Mouse (Mus musculus) heart, adult 11 months (tissue): ENCODE measurements around the gene Fam189a1.

Experiments
- DNase-seq: peaks from one replicate; pipeline ENCODE4 v3.0.0; 2022

Fam189a1 gene

DNA sequence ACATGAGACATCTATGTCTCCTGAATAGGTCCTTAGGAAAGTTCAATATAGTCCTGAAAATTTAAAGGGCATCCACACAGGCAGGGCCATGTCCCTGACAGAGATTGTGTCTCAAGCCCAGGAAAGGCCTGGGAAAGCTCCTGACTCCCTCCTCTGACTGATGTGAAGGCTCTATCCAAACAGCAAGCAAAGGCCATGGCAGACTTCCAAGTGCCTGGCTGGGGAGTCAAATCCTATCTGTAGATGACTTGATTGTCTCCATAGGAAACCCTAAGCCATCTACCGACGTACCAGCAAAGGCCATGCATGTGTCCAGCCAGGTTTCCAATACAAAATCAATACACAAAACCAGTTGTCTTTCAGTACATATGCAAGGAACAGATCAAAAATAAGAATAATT, 54.7 kb downstream of the Fam189a1 start:
- no peak for DNase-seq

DNA sequence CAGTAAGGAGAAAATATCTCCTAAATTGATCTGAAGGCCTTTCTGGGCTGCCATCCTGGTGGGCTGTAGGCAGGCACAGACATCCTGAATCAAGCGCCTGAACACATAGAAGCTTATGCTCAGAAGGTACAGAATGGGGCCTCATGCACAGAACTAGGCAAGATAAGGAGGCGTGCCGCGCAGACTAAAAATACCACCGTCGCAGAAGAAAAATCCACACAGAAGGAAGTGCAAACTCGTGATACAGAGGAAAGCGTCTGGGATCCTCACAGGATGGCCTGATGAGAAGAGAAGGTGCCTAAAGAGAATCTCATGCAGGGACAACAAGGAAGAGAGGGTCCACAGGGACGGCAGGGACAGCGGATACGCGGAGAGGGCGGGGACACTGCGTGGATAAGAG, 58.7 kb downstream of the Fam189a1 start:
- DNase-seq, result no peak

DNA sequence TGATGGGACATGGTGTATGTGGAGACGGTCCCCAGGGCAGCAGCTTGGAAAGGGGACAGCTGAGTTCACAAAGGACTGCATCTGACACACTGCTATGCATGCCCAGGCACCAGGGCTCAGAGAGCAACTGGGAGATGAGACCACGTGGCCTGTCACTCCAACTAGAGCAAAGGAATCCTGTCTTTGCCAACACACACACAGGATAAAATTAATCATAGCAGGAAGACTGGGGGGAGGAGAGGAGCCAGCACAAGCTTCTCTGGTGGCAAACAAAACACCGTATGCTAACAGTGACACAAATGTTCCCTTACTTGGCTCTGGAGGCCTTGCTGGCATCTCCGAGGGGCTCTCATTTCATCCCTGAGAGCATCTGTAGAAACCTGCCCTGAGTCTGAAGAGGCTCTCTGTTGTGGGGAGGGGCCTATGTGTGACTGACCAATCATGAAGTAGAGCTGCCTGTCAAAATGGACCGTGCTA, 60.7 kb downstream of the Fam189a1 start:
- DNase-seq, result peak; percentile 88

DNA sequence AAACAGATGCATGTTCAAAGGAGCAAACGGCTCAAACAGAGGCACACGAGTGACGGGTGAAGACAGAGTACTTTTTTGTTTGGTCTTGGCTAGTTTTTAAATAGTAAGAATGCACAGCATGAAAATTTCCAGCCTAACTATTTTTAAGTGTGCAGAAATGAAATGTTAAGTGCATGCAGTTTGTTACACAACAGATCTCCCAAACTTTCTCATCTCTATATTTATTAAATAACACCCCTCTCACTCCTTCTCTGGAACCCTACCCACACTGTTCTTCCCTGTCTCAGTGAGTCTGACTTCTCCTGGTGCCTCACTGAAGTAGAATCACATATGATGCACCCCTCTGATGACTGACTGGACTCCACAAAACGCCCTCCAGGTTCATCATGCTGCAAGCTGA, 63.1 kb downstream of the Fam189a1 start:
- no peak for DNase-seq

DNA sequence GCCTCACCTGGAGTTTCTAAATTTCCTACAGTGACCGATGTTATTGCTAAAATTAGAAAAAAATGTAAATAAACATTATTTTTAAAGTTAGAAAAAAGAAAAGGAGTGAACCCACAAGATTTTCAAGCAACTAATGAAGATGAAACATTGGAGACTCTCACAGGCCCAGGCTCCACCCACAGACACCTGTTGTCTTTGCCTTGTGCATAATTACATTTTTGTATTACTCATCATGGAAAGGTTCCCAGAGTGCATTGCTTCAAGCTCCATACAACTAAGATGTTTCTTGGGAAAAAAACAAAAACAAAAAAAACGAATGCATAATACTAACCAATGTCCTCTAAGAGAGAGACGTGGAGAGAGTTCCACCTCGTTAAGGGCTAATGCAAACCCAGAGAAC, 64.9 kb downstream of the Fam189a1 start:
- no peak for DNase-seq

DNA sequence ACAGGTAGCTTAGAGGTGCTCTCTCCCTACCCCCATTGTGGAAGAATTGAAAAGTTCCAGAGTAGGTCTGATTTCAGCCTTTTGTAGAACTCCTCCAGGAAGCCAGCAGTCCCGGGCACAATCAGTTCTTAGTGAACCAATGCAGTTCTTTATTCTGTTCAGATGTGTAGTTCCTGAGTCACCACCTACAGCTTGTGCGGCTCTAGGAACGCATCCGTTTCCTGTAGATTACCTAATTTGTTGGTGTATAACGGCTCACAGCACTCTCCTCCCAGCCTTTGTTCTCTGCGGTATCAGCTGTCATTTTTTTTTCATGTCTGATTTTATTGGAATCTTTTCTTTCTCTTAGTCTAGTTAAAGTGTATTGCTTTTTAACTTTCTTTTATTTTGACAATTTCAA, 70.4 kb downstream of the Fam189a1 start:
- DNase-seq, result no peak

DNA sequence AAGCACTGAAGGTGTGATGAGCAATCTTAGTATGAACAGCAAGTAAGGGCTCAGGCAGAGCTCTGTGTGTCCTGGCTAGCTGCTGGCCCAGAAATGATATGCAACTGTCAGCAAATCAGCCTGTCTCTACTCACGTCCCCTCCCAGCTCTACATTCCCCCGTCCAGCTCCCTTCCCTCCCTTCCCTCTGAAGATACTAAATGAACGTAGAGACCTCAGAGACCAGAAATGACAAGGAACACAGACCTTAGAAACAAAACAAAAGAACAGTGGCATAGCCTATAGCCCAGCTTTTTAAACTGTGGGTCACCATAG, 73.6 kb downstream of the Fam189a1 start:
- peak; percentile 51 for DNase-seq

DNA sequence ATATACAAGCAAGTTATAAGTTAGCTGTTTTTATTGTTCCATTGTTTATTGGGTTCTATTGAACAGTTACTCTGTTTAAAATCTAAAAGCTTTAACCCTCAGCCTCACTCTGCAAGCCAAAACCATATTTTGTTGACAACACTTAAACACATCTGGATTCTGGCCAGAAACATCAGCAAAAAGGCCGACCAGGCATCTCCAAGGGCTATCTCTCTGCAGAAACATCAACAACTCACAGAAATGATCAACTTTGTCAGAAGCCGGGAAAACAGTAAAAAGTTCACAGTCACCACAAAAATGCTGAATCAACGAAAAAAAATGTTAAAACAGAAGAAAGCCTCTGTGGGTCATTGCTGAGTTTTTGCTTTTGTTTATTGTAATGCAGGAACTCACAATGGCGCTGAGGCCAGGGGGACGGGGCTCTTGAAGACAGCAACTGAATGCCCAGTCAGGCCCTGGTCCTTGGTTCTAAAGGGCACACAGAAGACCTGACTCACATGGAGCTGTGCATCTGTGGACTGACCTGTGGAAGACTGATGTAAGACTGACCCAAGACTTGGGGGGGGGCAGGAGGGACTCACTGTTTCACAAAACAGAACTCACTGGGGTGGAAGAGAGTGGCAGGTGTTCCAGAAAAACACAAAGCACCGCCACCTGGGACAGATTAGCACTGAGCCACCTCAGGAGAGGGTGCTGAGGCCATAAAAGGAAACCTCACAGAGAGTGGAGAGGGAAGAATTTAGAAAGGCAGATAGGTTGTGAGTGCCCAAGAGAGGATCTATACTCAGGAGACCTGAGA, 74.2 kb downstream of the Fam189a1 start:
- peak; percentile 44 for DNase-seq

DNA sequence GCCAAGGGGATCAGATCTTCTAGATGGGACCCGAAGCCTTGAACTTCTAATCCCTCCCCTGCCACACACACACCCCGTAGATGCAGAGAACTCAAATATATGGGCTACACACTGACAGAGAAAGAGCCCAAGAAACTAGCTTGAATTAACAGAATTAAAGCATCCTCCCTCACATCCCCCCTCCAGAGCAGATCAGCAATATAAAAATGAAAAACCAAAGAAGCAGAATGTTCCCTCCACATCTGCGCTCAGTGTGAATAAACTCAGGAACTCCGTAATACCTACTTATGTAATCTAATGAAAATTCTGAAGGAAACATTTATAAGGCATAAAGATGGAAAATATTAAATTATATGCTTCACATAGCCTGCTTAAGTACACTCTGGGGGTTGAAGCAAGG, 80.2 kb downstream of the Fam189a1 start:
- no peak for DNase-seq

DNA sequence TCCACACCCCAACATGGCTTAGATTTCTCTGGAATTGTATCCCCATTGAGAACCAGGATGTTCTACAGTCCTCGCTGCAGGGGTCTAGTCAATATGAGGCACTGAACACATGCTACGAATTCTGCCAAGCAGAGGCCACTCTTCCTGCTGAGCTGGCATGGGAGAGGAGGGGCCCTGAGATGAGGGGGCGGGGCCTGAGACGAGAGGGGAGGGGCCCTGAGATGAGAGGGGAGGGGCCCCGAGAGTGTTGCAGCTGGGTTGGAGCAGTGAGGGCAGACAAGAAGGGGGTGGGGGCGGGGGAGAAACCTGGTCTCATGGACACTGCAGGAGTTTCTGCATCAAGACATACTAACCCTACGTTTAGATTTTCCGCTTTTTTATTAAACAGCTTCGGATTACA, 82.2 kb downstream of the Fam189a1 start:
- DNase-seq, result peak; percentile 33

DNA sequence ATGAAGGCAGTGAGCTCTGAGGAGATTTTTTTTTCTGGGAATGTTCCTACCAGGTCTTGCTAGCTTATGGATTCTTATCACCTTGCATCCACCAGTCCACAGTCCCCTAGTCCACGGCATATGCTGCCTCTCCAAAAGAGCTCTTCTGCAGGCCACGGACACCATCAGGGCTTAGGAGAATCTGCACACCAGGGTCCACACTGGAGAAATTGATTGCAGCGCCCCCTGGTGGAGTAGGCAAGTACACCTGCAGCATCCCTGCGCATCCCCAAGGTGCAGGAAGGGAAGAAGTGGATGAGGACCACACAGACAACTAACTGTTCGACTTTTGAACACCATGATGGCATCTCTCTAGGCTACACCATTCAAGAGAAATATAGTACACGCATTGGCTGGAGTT, 82.8 kb downstream of the Fam189a1 start:
- DNase-seq, result no peak

DNA sequence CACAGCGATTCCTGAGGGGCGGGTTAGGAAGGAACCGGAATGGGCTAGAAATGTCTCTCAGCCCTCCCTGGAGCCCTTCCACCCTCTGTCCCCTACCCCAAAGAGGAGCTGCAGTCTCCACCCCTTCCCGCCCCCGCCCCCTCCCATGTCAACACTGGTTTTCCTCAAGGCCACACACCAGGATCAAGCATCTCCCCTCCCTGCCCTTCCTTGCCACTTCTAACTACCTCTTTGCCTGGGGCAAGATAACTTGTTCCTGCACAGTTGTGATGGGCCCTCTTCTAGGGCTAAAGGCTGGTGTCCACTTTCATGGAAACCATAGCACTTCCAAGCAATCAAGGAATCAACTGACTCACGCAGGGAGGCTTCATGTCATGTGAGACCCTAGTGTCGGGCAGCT, 90.2 kb downstream of the Fam189a1 start:
- peak; percentile 46 for DNase-seq

DNA sequence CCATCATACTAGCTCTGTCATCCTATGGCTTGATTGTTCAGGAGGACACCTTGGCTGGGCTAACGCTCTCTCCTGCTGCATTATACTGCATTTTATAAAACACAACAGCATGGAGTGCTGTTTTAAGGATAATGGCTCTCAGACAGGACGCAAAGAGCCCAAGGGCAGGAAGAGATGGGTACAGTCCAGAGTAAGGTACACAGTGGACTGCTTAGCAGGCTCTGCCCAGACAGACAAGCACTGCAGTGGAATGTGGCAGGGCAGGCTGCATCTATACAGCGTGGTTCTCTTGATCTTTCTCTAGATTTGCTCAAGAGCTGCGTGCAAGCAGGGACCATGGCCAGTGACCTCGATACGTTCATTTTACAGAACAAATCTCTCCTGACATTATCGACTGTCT, 90.9 kb downstream of the Fam189a1 start:
- DNase-seq, result peak; percentile 34

DNA sequence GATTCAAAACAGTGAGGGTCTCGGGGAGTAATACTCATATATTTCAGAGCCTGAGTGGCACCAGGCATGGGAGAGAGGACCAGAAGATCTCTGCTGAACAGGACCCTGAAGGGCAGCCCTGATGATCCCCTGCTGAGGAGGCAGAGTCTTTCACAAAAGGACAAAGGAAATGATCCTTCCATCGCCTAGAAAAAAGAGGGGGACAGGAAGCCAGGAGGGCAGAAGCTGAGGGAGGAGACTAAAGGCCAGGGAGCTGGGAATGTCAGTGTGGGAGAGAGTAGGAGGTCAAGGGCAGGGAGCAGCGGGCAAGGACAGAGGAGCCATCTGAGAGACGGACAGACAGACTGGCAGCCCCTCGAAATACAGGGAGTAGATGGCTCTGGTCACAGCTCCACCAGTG, 91.7 kb downstream of the Fam189a1 start:
- no peak for DNase-seq

DNA sequence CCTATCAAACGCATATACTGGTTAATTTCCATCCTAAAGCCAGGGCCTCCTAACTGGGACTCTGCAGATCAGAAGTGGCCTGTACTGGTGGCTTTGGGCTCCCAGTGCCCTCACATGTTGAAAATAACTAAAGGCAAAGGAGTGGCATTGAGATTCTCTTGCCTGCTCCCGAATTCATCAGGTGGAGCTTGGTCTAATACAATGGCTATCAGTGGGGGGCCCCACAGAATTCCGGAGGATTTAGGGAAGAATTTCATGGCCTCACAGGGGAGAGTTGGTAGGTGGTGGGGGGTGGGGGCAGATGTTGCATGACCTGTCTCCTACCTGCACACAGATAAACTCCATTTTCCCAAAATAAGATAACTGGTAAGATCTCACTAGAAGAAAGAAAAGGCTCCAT, 92.3 kb downstream of the Fam189a1 start:
- DNase-seq, result no peak

DNA sequence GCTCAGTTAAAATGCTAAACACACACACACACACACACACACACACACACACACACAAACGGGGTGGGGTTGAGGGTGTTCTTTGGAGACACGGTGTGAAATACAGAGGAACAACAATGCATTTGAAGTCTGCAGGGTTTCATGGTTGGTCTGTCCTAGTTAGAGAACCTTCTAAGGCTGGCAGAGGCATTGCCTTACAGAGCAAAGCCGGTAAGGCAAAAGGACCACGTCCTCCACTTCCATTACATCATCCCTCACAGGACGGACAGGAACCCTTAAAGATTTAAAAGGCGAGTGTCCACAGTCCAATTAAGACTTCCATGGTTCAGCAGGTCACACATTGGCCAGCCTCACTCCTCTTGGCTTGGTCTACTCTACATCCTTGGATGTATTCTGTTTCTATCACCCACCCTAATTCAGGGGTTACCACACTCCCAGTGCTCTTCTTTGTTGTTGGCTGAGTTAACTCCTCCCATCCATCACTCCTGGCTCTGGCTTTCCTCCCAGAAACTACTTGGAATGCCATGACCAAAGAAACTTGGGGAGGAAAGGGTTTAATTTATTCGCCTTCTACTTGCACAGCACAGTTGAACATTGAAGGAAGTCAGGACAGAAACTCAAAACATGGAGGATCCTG, 96.1 kb downstream of the Fam189a1 start:
- no peak for DNase-seq

DNA sequence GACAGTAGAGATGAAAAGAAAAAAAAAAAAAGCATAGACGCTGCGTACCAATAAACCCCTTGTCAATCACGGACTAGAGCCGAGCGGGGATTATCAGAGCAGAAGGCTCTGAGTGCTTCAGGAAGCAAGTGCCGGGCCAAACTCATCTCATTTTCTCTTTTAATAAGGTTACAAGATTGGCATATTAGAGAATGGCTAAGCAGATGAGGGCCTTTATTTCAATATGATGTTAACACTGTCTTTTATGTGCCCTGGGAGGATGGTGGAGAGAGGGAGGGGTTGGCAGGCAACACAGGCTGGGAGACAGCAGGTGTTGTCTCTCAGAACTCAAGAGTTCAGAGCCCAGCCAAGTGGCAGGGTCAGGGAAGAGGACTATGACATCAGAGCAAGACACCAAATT, 99.5 kb downstream of the Fam189a1 start:
- no peak for DNase-seq

DNA sequence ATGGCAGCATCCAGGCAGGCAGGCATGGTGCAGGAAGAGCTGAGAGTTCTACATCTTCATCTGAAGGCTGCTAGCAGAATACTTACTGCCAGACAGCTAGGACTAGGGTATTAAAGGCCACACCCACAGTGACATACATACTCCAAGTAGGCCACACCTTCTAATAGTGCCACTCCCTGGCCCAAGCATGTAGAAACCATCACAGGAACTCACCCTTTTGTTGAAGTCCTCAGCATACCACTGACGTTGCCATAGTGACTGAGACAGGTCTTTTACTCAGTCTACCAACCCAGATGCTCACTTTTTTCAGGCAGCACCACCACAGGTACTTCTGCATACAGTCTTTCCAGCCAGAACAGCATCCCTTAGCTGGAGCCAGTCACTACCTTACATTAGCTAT, 104.4 kb downstream of the Fam189a1 start:
- DNase-seq, result no peak

DNA sequence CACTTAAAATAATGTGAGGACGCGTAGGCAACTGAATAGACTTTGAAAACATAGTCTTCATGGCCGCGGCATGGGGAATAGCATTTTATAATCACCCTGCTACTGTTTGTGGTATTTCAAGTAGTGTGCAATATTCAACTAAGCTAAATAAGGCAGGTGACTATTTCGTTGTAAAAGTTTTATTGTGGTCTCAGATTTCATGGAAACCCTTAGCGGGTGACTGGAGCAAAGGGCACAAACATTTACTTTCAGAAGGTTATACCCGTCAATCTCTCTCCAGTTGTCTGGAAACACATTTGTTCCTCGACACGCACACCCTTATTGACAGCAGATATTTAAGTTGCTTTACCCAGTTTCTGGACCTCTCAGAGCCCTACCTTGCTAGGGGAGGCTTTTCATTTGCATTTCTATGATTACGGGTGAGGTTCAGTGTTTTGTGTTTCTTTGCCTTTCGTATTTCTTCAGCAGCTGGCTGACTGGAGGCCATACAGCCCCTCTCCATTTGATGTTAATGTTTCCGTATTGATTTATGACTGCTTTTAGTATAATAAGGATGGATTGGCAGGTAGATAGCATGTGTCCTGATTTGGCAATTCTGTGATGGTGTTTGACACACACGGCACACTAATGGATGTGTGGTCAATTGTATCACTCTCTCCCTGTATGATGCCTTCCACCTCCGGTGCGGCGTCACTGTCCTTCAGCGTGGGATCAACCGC, 107.0 kb downstream of the Fam189a1 start:
- DNase-seq, result no peak

DNA sequence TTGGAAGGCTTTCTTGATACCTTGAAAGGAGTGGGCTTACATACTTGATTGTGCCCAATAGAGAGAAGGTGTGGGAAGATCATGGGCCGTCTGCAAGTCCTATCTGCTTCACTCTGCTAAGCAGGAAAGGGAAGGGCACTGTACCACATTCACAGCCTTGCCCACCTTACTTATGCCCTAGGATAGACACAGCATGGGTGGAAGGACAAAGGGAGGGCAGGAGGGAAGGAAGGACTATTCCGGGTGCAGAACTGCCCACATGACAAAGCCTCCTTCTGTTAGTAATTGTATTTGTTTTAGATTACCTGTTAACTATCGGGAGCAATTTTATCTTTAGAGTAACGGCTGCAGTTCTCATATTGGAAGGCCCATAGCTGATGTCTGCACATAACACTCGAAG, 108.7 kb downstream of the Fam189a1 start:
- peak; percentile 52 for DNase-seq

DNA sequence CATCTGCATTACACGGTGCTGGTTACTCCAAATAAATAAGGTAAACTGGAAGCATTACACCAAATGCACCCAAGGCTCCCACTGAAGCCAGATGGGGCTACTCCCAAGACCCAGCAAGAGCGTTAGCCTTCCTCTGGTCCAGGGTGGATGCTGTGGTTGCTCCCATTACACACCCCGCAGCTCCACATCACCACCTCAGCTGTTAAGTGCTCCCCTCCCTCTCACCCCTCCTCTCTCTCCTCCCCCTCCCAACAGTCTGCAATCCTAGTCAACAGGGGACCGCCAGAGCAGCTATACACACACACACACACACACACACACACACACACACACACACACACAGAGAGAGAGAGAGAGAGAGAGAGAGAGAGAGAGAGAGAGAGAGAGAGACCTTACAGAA, 109.7 kb downstream of the Fam189a1 start:
- no peak for DNase-seq

DNA sequence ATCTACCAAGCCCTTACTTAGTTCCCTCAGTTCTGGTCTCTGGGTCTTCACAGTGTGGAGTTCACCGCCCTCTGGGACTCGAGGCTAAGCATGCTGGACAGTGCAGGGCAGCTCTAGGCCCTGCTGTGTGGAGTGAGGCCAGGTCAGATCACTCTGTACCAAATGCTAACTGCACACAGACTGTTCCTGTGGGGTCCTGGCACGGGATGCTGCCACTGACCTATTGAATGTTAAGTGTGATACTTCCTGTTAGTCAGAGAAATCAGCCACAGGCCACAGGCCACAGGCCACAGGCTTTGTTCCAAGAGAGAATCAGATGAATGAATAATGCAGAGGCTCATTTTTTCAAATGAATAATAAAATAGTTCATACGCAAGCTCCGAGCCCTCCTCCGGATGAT, 112.1 kb downstream of the Fam189a1 start:
- DNase-seq, result no peak

DNA sequence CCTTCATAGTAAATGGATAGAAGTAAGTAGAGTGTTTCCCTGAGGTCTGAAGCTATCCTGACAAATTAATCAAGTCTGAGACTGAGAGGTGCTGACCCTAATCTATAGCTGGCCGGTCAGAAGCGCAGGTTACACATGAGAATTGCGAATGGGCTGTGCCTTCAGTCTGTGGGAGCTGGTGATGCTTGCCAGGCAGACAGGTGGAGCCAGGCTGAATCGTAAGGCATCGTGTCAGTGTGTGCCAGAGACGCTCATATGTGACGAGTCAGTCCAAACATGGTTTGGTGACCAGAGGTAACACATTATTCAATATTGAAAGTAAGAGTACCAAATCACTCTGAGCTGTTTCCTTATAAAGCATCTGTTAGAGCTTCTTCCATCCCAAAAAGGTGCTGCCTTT, 115.3 kb downstream of the Fam189a1 start:
- no peak for DNase-seq

DNA sequence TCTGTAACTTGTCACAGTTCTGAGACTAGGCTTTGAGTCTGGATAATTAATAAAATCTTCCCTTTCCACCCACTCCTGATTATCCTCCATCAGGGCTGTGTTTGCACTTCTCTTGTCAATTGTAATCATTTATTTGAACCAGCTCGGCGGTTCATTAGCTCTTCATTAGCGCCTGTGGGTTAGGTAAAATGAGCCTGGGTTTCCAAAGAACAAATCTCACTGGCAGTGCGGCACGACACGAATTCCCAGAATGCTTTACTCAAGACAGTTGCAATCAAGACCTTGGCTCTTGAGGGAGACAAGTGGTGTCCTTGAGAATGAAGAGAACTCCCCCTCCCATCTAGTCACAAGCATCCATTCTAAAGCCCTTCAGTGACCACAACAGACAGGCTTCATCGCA, 124.6 kb downstream of the Fam189a1 start:
- DNase-seq, result peak; percentile 45
